Mouse (Mus musculus): Measurements from ENCODE around the gene Slc2a4.

Gene Slc2a4

GRCm38 (mm10) chr11:69948066-69948762 is at the start of gene Slc2a4:
Slc2a4 (minus strand) TSS chr11:69948188.
- DNase-seq = peak; percentile 58

- peak; percentile 84 for DNase-seq
These were observed 49.1 kb upstream of the Slc2a4 start for GRCm38 (mm10) chr11:69997070-69997509.

DNA sequence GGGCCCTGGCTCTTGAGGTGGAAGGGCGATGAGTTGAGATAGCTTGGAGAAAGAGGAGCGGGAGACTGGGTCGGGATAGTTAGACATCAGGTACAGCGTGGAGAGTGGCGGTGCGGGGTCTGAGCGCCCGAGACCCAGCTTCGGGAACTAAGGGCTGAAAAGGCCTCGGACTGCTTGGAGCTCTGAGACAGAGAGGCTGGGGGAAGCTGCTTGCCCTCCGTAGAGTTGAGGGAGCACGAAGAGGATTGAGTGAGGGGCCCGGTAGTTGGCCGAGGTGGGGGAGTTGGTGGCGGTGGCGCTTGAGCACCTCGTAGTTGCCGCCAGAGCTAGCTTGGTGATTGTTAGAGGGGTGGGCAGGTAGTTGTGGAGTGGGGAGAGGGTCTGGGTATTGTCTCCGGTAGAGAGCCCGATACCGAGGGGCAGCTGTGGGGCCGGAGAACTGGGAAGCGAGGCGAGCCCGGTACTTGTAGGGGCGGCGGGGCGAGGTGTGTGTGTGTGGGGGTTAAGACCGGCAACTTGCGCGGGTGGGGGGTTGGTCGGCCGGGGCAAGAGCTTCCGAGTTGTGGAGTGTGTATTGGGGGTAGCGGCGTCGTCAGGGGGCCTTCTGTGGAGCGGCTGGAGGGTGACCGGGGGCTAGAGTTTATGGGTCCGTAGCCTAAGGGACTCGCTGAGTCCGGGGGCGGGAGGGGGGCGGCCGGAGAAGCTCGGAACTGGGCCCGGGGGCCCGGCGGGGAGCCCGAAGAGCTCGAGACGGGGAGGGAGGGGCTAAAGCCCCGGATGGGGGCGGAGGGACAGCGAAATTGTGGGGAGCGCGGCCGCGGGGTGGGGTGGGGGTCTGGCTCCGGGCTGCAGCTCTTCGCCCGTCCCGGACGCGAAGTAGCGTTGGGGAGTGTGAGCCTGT is 48.4 kb upstream of the Slc2a4 start:
- DNase-seq = peak; percentile 76

DNA sequence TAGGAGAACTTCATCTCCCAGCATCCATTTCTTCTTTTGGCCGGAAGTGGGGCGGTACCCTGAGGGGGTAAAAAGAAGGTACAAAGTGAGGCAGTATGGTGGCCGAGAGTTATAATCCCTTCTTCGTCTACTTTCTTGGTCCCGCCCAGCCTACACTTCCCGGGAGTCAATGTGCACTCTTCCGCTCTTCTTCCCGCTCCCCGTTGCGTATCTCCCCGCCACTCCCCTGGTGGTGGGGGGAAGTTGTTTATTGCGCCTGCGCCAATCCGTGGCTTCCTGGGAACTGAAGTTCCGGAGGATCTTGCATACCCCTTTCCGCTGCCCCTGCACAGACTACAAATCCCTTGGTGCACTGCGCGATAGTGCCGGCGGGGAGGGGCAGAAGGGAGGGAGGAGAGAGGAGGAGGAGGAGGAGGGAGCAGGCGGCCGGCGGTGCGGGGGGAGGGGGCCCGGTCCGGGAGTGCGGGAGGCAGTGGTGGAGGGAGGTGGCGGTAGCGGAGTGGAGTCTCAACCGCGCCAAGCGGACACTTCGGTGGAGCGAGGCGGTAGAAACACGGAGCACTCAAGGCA is 47.5 kb upstream of the Slc2a4 start, which contains the start of gene Phf23:
Gene Phf23 (plus strand): TSS at position 387 of the 570 bp plus-strand sequence.
- peak; percentile 99 for DNase-seq

DNA sequence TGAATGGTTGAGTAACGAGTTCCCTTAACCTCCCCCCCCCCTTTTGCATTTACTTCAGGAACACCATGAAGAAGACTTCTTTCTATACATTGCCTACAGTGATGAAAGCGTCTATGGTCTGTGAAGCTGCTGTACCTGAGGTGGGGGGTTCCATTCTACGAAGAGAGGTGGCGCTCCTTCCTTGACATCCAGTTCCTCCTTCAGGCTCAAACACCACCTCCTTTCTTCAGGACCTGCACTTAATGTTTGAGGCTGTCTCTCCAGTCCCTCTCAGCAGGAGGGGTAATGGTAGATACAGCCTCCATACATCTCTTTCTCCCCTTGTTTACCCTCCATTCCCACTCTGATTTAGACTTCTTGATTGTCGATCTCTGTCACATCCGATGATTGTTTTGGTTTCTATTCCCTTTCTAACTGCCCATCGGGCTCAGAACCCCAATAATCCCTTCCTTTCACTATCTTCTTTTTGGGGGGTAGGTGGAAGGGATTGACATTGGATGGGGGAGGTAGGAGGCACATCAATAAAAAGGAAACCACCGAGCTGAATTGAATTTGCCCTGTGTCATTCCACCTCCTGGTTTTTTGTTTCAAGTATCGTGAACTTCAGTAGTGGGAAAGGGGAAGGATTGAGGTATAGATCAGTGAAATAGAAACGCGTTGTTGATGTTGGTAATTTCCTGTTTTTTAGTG is 46.6 kb upstream of the Slc2a4 start:
- peak; percentile 65 for DNase-seq

DNA sequence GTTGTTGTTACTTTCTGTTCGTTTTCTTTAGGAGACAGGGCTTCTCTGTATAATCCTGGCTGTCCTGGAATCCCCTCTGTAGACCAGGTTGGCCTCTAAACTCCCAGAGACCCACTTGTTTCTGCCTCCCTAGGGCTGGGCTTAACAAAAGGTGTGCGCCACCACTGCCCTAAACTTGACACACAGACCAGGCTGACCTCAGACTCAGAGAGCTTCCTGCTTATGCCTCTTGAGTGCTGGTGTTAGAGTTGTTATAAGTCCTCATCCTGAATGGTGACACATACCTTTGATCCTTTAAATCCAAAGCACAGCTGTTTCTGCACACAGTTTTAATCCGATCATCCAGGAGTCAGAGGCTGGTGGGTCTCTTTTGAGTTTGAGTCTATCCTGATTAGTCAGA is 44.9 kb upstream of the Slc2a4 start:
- DNase-seq = peak; percentile 42

GRCm38 (mm10) chr11:69992396-69992795 is 44.4 kb upstream of the Slc2a4 start:
- DNase-seq = peak; percentile 72

DNA sequence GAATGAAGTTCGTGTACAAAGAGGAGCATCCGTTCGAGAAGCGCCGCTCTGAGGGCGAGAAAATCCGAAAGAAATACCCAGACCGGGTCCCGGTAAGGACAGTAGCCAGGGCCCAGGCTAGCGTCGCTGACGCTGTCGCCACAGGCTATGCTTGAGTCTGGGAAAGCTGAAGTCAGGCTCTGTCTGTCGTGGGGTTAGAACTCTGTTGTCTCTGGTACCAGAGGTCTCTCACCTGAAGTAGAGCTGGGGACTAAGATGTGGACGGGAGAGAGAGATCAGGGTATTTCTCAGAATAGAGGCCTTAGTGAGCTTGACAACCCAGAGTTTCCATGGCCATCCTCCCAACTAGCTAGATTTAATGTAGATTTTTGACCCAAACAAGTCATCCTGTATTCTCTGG is 43.7 kb upstream of the Slc2a4 start:
- DNase-seq = no peak

DNA sequence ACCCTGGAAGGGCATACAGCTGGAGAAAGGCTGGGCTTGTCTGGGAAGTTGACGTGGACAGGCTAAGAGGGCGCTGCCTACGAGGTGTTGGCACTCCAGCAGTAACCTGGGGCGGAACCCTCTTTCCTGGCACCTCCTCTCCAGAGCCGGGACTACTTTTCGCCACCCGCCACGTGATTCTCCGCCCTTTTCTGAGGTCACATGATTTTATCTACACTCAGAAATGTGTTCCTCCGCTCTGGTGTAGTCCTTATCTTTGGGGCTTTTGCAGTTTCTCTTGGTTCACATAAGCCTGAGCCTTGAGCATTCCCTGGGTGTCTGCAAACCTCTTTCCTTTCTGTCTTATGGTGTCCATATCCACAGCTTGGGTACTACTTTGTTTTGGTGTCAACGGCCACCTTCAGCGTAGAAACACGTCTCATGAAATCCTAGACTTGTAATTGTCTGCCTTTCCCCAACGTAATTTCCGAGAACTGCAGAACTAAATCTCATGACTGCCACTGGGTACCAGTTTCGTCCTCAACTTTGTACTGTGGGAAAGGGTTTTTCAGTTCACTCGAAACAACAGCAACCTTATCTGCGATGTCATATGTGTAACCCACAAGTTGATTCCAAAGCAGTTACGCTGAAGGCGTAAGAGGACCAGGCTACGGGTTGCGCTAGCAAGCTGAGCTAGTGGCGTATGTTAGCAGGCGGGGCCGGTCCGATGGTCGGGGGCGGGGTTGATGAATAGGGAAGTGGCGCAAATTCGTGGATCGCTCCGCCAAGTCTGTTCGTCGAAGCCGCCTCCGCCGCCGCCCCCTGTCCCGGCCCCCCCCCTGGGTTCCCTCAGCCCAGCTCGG is 43.1 kb upstream of the Slc2a4 start, which contains the start of gene Gabarap:
Gene Gabarap (plus strand): TSS at position 294 of the 842 bp plus-strand sequence.
- DNase-seq = peak; percentile 94

DNA sequence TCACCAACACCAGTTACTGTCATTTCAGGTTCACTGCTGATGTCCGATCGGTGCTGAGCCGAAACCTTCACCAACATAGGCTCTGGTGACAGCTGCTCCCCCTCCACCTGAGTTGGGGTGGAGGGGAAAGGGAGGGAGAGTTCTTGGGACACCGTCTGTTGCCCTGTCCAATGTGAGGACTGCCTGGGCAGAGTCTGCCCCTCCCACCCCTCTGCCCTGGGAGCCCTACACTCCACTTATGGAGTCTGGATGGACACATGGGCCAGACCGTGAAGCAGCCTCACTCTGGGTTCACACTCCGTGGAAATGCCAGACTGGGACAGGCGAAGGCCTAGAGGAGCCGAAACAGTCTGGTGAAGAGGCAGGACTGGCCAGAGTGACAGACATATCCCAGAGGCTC is 42.0 kb upstream of the Slc2a4 start:
- DNase-seq = peak; percentile 65

DNA sequence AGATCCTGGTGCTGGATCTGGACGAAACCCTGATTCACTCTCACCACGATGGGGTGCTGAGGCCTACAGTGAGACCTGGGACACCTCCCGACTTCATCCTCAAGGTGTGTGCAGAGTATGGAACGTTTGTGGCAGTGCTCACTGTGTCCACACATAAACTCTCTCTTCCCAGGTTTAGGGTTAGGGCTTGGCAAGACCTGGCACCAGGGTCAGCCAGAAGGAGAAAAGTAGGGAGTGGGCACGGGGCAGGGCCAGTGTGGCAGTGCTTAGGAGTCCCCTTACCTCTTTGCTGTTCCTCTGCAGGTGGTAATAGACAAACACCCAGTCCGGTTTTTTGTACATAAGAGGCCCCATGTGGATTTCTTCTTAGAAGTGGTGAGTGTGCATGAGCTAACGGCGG is 36.4 kb upstream of the Slc2a4 start:
- DNase-seq = no peak

GRCm38 (mm10) chr11:69983377-69983776 is 35.4 kb upstream of the Slc2a4 start:
- no peak for DNase-seq

DNA sequence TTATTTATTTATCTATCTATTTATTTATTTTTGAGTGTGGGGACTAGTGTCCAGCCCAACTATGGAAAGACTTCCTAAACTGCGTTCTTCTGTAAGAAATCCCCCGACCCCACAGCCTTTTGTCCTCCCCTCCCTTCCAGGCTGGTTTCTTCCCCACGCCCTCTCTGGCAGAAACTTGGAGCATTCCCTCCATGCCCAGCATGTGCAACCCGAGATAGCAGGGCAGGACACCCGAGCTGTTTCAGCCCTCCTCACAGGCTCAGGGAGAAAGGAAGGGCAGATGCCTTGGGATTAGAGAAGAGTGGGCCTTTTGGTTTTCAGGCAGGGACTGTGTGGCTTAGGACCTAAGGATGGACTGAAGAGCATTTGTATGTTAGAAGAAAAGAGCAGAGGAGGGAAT is 34.9 kb upstream of the Slc2a4 start:
- DNase-seq = peak; percentile 43

DNA sequence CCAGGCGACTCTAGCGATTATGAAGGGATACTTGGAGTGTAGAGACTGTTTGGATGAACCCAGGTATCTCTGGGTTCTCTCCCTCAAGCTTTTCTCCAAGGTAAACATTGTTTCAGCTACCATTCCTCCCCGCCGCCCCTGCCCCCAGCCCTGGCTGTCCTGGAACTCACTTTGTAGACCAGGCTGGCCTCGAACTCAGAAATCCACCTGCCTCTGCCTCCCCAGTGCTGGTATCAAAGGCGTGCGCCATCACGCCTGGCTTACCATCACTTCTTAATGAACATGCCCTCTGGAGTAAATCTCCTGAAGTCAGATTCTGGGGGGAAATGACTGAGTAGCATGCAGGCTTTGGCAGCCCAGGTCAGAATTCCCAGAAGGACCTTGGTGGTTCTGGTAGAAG is 34.2 kb upstream of the Slc2a4 start, which contains the start of gene Elp5:
Gene Elp5 (minus strand): TSS at position 293 of the 400 bp plus-strand sequence.
- DNase-seq = peak; percentile 43

- DNase-seq = peak; percentile 76
These were observed 33.3 kb upstream of the Slc2a4 start, which contains the start of gene Ctdnep1 for GRCm38 (mm10) chr11:69981141-69981762. Ctdnep1 (plus strand) TSS chr11:69981156.

GRCm38 (mm10) chr11:69980196-69981140 is 32.5 kb upstream of the Slc2a4 start:
- peak; percentile 99 for DNase-seq

DNA sequence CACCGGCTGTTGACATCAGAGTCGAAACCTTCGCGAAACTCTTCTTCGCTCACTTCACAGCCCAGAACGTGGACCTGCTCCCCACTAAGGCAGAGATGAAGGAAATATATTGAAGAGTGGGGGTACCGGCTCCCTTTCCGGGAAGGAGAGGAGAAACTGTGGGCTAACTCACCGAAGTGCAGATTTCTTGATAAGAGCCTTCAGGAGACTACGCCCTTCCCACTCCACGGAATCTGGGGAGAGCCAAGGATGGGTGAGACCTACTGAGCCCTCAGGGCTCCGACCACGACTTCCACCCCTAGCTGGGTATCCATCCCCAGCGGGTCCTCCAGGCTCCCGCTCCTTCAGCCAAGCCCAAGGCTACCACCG is 31.8 kb upstream of the Slc2a4 start:
- no peak for DNase-seq

DNA sequence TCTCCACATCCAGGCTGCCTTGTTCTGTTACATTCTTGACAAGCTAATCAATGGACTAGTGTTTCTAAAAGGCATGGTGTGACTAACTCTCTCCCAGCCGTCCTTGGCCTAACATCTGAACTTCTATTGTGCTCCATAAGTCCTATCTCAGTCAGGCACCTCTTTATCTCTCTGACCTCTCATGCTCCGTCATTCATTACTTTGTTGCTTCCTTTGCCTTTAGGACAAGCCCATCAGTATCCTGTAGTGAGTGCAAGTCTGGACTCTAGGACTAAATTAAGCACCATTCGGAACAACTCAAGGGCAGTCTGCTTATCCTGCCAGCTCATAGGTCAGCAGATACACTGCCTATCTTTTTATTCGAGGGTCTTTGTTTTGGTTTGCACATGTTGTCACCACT is 28.3 kb upstream of the Slc2a4 start:
- no peak for DNase-seq

- no peak for DNase-seq
These were observed 26.9 kb upstream of the Slc2a4 start for GRCm38 (mm10) chr11:69974907-69975306.

DNA sequence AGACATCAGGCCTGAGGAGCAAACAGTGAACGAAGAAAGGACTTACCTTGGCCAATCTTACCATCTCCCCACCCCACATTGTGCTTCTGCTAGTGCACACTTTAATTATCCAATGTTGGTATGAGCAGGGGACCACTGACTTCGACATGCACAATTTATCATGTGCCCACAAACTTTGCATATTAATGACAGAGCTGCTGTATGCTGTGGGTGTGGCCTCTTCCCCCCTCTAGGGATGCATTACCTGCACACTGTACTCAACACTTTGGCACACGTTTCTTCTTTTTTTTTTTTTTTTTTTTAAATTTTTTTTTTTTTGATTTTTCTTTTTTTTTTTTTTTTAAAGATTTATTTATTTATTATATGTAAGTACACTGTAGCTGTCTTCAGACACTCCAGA is 22.8 kb upstream of the Slc2a4 start:
- no peak for DNase-seq

Measured in cerebellum, adult 9-11 months (tissue).